Comparison of ENCODE assay signal across 14 mouse cellular contexts in genomic region chr11:102779824-102780223, GRCm38 (mm10). TPM values are rescaled to one million over a fixed set of nuclear protein-coding genes. Genes with fewer than 3 reads are reported as not detected.
DNase-seq lines count a peak whose midpoint lies in the region; ATAC-seq lines count a peak whose summit lies in the region.
"Had no signal": no experiment of that assay in that cellular context is flagged by ENCODE, and none has a peak within 500 bp of the region (broad histone marks: within the 10 kb centered on the region; RNA-seq: fewer than 3 reads in every experiment).

No protein-coding gene starts in this region.

- no peak overlapping the region for H3K4me3 ChIP-seq in hindbrain, embryonic 13.5 days
- no peak overlapping the region for H3K4me3 ChIP-seq in hindbrain, embryonic 11.5 days (ENCODE audit: low read depth, low read length)
- H3K4me3 ChIP-seq in limb, embryonic 10.5 days, result no peak overlapping the region
- H3K4me3 ChIP-seq: embryonic facial prominence, embryonic 12.5 days; forebrain, embryonic 12.5 days; hindbrain, embryonic 15.5 days; liver, embryonic 12.5 days had no signal

- WGBS in hindbrain, embryonic 13.5 days, result 80% methylated on average over 7 of the region's 7 CpGs
- 81% methylated on average over 7 of the region's 7 CpGs for WGBS in hindbrain, embryonic 11.5 days
- WGBS in limb, embryonic 10.5 days, result 82% methylated on average over 7 of the region's 7 CpGs

- H3K27me3 ChIP-seq in hindbrain, embryonic 13.5 days, result no peaks in the 10 kb centered on the region
- no peaks in the 10 kb centered on the region for H3K27me3 ChIP-seq in hindbrain, embryonic 11.5 days (ENCODE audit: control insufficient read depth, insufficient read depth, low read length)
- 0 out of 2 replicates have a peak, but pooled peaks cover 8% of the 10 kb centered on the region for H3K27me3 ChIP-seq in limb, embryonic 10.5 days (ENCODE audit: low read depth, poor library complexity, severe bottlenecking)
- H3K27me3 ChIP-seq: embryonic facial prominence, embryonic 12.5 days; hindbrain, embryonic 15.5 days had no signal

- peaks cover 21% of the 10 kb centered on the region for H3K36me3 ChIP-seq in hindbrain, embryonic 13.5 days
- H3K36me3 ChIP-seq in hindbrain, embryonic 11.5 days (ENCODE audit: control insufficient read depth, insufficient read depth, low read length), result no peaks in the 10 kb centered on the region
- H3K36me3 ChIP-seq in limb, embryonic 10.5 days, result peaks cover 25% of the 10 kb centered on the region
- H3K36me3 ChIP-seq: liver, embryonic 12.5 days had no signal

- no peak for ATAC-seq in hindbrain, embryonic 13.5 days (ENCODE audit: low FRiP score)
- no peak for ATAC-seq in hindbrain, embryonic 11.5 days (ENCODE audit: low FRiP score)
- ATAC-seq: liver, embryonic 12.5 days had no signal

- H3K4me2 ChIP-seq in hindbrain, embryonic 13.5 days, result no peak overlapping the region
- H3K4me2 ChIP-seq in hindbrain, embryonic 11.5 days (replicated peaks; ENCODE audit: low read depth, low read length), result no peak overlapping the region
- H3K4me2 ChIP-seq: embryonic facial prominence, embryonic 12.5 days; forebrain, embryonic 12.5 days; hindbrain, embryonic 15.5 days; liver, embryonic 12.5 days had no signal

- DNase-seq in cerebellum, adult 11-12 months, result peak; percentile 52
- no peak for DNase-seq in cerebellum, postnatal 4 days (ENCODE audit: low spot score in 2 of 2)
- DNase-seq in hindbrain, embryonic 11.5 days (ENCODE audit: low spot score), result no peak
- peak; percentile 18 for DNase-seq in lung, postnatal 25 days (ENCODE audit: low spot score)
- no peak for DNase-seq in lung, postnatal 14 days
- DNase-seq in limb, embryonic 10.5 days (ENCODE audit: low spot score), result no peak
- no peak for DNase-seq in thymus, postnatal 0 days (ENCODE audit: low spot score)
- DNase-seq: adrenal gland, postnatal 14 days; thymus, postnatal 14 days had no signal

- H3K27ac ChIP-seq in hindbrain, embryonic 13.5 days, result peak overlapping the region; percentile 26; the same call in 1 of the 2 replicates
- no peak overlapping the region for H3K27ac ChIP-seq in hindbrain, embryonic 11.5 days (ENCODE audit: low read depth, low read length)
- H3K27ac ChIP-seq in limb, embryonic 10.5 days, result peak overlapping the region; percentile 56
- H3K27ac ChIP-seq: embryonic facial prominence, embryonic 12.5 days; forebrain, embryonic 12.5 days; hindbrain, embryonic 15.5 days; liver, embryonic 12.5 days had no signal

- H3K9me3 ChIP-seq in hindbrain, embryonic 13.5 days, result no peaks in the 10 kb centered on the region
- H3K9me3 ChIP-seq in hindbrain, embryonic 11.5 days (ENCODE audit: control insufficient read depth, low read length), result no peaks in the 10 kb centered on the region
- H3K9me3 ChIP-seq in limb, embryonic 10.5 days (replicated peaks), result no peaks in the 10 kb centered on the region
- H3K9me3 ChIP-seq: embryonic facial prominence, embryonic 12.5 days; forebrain, embryonic 12.5 days; hindbrain, embryonic 15.5 days; liver, embryonic 12.5 days had no signal

- H3K9ac ChIP-seq in hindbrain, embryonic 13.5 days, result peak overlapping the region; percentile 49; the same call in 1 of the 2 replicates
- no peak overlapping the region for H3K9ac ChIP-seq in hindbrain, embryonic 11.5 days (ENCODE audit: low read depth, low read length)
- H3K9ac ChIP-seq: embryonic facial prominence, embryonic 12.5 days; forebrain, embryonic 12.5 days; hindbrain, embryonic 15.5 days; liver, embryonic 12.5 days had no signal

- peaks cover 37% of the 10 kb centered on the region for H3K4me1 ChIP-seq in hindbrain, embryonic 13.5 days (replicated peaks)
- H3K4me1 ChIP-seq in hindbrain, embryonic 11.5 days (replicated peaks; ENCODE audit: control insufficient read depth, insufficient read depth, low read length), result no peaks in the 10 kb centered on the region
- peaks cover 50% of the 10 kb centered on the region for H3K4me1 ChIP-seq in limb, embryonic 10.5 days

RNA-seq across cellular contexts. Expression of gene Adam11, which starts 18.6 kb away (rescaled TPM):
- polyA plus RNA-seq in hindbrain, embryonic 13.5 days (2015; fragmentation: Nextera tagmentation; extraction: Ambion mirVana), result 27.6 and 35.7 TPM in 2 replicates
- 16.6 and 19.2 TPM in 2 replicates for polyA plus RNA-seq in hindbrain, embryonic 11.5 days (2014; fragmentation: Nextera tagmentation; extraction: Ambion mirVana)
- polyA plus RNA-seq in limb, embryonic 10.5 days (2016; fragmentation: Nextera tagmentation; extraction: Ambion mirVana), result 14.2 and 25.1 TPM in 2 replicates
- polyA plus RNA-seq in thymus, postnatal 0 days (2015; fragmentation: Nextera tagmentation; extraction: Ambion mirVana), result 1.4 and 1.7 TPM in 2 replicates

RNA-seq across cellular contexts. Expression of gene Gjc1, which starts 39.7 kb away (rescaled TPM):
- polyA plus RNA-seq in hindbrain, embryonic 13.5 days (2015; fragmentation: Nextera tagmentation; extraction: Ambion mirVana), result 43.8 and 44.8 TPM in 2 replicates
- polyA plus RNA-seq in hindbrain, embryonic 11.5 days (2014; fragmentation: Nextera tagmentation; extraction: Ambion mirVana), result 78.5 and 82.8 TPM in 2 replicates
- 95.0 and 98.8 TPM in 2 replicates for polyA plus RNA-seq in limb, embryonic 10.5 days (2016; fragmentation: Nextera tagmentation; extraction: Ambion mirVana)
- polyA plus RNA-seq in thymus, postnatal 0 days (2015; fragmentation: Nextera tagmentation; extraction: Ambion mirVana), result 4.8 TPM in 2 replicates

RNA-seq across cellular contexts. Expression of gene Higd1b, which starts 55.8 kb away (rescaled TPM):
- polyA plus RNA-seq in hindbrain, embryonic 13.5 days (2015; fragmentation: Nextera tagmentation; extraction: Ambion mirVana), result 2.4 and 4.2 TPM in 2 replicates
- not detected in 2 replicates for polyA plus RNA-seq in hindbrain, embryonic 11.5 days (2014; fragmentation: Nextera tagmentation; extraction: Ambion mirVana)
- not detected in 2 replicates for polyA plus RNA-seq in limb, embryonic 10.5 days (2016; fragmentation: Nextera tagmentation; extraction: Ambion mirVana)
- 4.2 and 4.8 TPM in 2 replicates for polyA plus RNA-seq in thymus, postnatal 0 days (2015; fragmentation: Nextera tagmentation; extraction: Ambion mirVana)
- polyA plus RNA-seq: embryonic facial prominence, embryonic 12.5 days; forebrain, embryonic 12.5 days; liver, embryonic 12.5 days had no signal

Comparison
In these comparisons a context has a peak if more than half of its experiments do, and no peak if none do; other contexts are left out.
1. DNase-seq: peak in cerebellum, adult 11-12 months (single experiment) and lung, postnatal 25 days (single experiment); none in cerebellum, postnatal 4 days (0 of 2), hindbrain, embryonic 11.5 days (single experiment), lung, postnatal 14 days (single experiment), limb, embryonic 10.5 days (single experiment) and thymus, postnatal 0 days (single experiment).